Mouse (Mus musculus) intestine, postnatal 0 days (tissue): Measurements from ENCODE around the gene Wbp1. TPM values are rescaled to one million over a fixed set of nuclear protein-coding genes. Genes with fewer than 3 reads are reported as not detected.
A peak's percentile ranks its signal among the peaks of the same experiment; 100 is the strongest.

Experiments used
- ATAC-seq: fragments of 200-750 bp; cut with Nextera tagmentation; 2 replicates; pipeline ENCODE4 v1.8.0; 2017; ENCODE audit warnings: mild to moderate bottlenecking, moderate TSS enrichment, moderate library complexity
- H3K27ac ChIP-seq: fragments of 300-500 bp; sonication (generic); 2 replicates; pipeline ENCODE4 v1.5.1; 2014; ENCODE audit warnings: mild to moderate bottlenecking, low read depth, low read length, moderate library complexity
- H3K27me3 ChIP-seq: fragments of 300-500 bp; sonication (generic); replicated peaks from 2 replicates; pipeline ENCODE4 v1.6.1; 2014; ENCODE audit warnings: low read length, mixed read lengths; ENCODE audit not compliant: control insufficient read depth, insufficient read depth
- H3K36me3 ChIP-seq: fragments of 300-500 bp; sonication (generic); 2 replicates; pipeline ENCODE4 v1.6.1; 2014; ENCODE audit warnings: mild to moderate bottlenecking, moderate library complexity; ENCODE audit not compliant: control insufficient read depth, insufficient read depth
- H3K4me1 ChIP-seq: fragments of 300-500 bp; sonication (generic); replicated peaks from 2 replicates; pipeline ENCODE4 v1.6.1; 2014; ENCODE audit warnings: antibody characterized with exemption, low read length, mixed read lengths; ENCODE audit not compliant: control insufficient read depth, insufficient read depth
- H3K4me2 ChIP-seq: fragments of 300-500 bp; sonication (generic); replicated peaks from 2 replicates; pipeline ENCODE4 v1.6.1; 2014; ENCODE audit warnings: low read depth, mild to moderate bottlenecking, moderate library complexity
- H3K4me3 ChIP-seq: fragments of 300-500 bp; sonication (generic); 2 replicates; pipeline ENCODE4 v1.5.1; 2014; ENCODE audit warnings: low read depth, low read length
- H3K9ac ChIP-seq: fragments of 300-500 bp; sonication (generic); 2 replicates; pipeline ENCODE4 v1.6.1; 2014; ENCODE audit warnings: mild to moderate bottlenecking, low read depth, low read length
- H3K9me3 ChIP-seq: fragments of 300-500 bp; sonication (generic); 2 replicates; pipeline ENCODE4 v1.6.1; 2016; ENCODE audit warnings: mixed run types; ENCODE audit not compliant: control insufficient read depth
- CTCF ChIP-seq: sonication (generic); IDR thresholded peaks from 2 replicates; pipeline ENCODE4 v1.5.1; 2016; ENCODE audit warnings: low read depth, mild to moderate bottlenecking, control low read depth, antibody characterized with exemption, moderate library complexity
- WGBS: fragments of 180-500 bp; shearing (Covaris S2); extraction: QIAGEN DNeasy Blood & Tissue Kit; methylation state at CpG from one replicate; pipeline ENCODE4 v1.1.7; 2014; 5-methylcytosine and 5-hydroxymethylcytosine counted together
- polyA plus RNA-seq: library from polyadenylated mRNA; unstranded; fragments of >200 nt; fragmentation: Nextera tagmentation; extraction: Ambion mirVana; gene quantifications from 2 replicates; pipeline ENCODE4 v1.2.1, GENCODE M21; 2015

Gene Wbp1
- polyA plus RNA-seq, 1 experiment from 2014 or later: 72.7 TPM

GRCm38 (mm10) chr6:83098411-83098810, 22.9 kb downstream of the Wbp1 start:
- Histone ChIP-seq H3K9me3 (no peaks in the 10 kb centered on the region), H3K36me3 (no peaks in the 10 kb centered on the region), H3K4me3 (no peak overlapping the region), H3K27me3 (no peaks in the 10 kb centered on the region), H3K4me1 (peaks cover 6% of the 10 kb centered on the region), H3K4me2 (no peak overlapping the region), H3K27ac (no peak overlapping the region), H3K9ac (no peak overlapping the region)
- no peak for TF ChIP-seq CTCF
- ATAC-seq: no peak
- WGBS: 51% methylated on average over 2 of the region's 2 CpGs

- Histone ChIP-seq H3K4me2 (no peak overlapping the region), H3K9ac (no peak overlapping the region), H3K4me3 (no peak overlapping the region), H3K27ac (no peak overlapping the region), H3K9me3 (no peaks in the 10 kb centered on the region), H3K27me3 (no peaks in the 10 kb centered on the region), H3K4me1 (no peaks in the 10 kb centered on the region), H3K36me3 (no peaks in the 10 kb centered on the region)
- no peak for TF ChIP-seq CTCF
- WGBS: 57% methylated on average over 6 of the region's 6 CpGs
- ATAC-seq: no peak
Observed at GRCm38 (mm10) chr6:83095968-83096367, 25.4 kb downstream of the Wbp1 start.

- Histone ChIP-seq H3K36me3 (no peaks in the 10 kb centered on the region), H3K27ac (no peak overlapping the region), H3K4me2 (no peak overlapping the region), H3K9ac (no peak overlapping the region), H3K27me3 (peaks cover 21% of the 10 kb centered on the region), H3K9me3 (no peaks in the 10 kb centered on the region), H3K4me3 (no peak overlapping the region), H3K4me1 (no peaks in the 10 kb centered on the region)
- WGBS: 25% methylated on average over 6 of the region's 6 CpGs
- ATAC-seq: no peak
- no peak for TF ChIP-seq CTCF
Observed at GRCm38 (mm10) chr6:83092416-83093127, 28.8 kb downstream of the Wbp1 start.

- WGBS: 16% methylated on average over 9 of the region's 9 CpGs
- Histone ChIP-seq H3K4me2 (peak overlapping the region; percentile 55), H3K36me3 (0 out of 2 replicates have a peak, but pooled peaks cover under 1% of the 10 kb centered on the region), H3K4me3 (peak overlapping the region; percentile 32), H3K4me1 (no peaks in the 10 kb centered on the region), H3K9ac (no peak overlapping the region), H3K27me3 (peaks cover 61% of the 10 kb centered on the region), H3K27ac (no peak overlapping the region), H3K9me3 (no peaks in the 10 kb centered on the region)
- TF ChIP-seq CTCF: no peak
- no peak for ATAC-seq
Observed at GRCm38 (mm10) chr6:83087926-83088260, 33.5 kb downstream of the Wbp1 start.

- H3K27me3 ChIP-seq: peaks cover 64% of the 10 kb centered on the region
- H3K27ac ChIP-seq: no peak overlapping the region
- no peak for TF ChIP-seq CTCF
- no peak for ATAC-seq
- WGBS: 3% methylated on average over 46 of the region's 47 CpGs
- no peaks in the 10 kb centered on the region for H3K9me3 ChIP-seq
- H3K9ac ChIP-seq: no peak overlapping the region
- H3K4me2 ChIP-seq: peak overlapping the region; percentile 55
- no peaks in the 10 kb centered on the region for H3K4me1 ChIP-seq
- peak overlapping the region; percentile 32 for H3K4me3 ChIP-seq
- H3K36me3 ChIP-seq: 0 out of 2 replicates have a peak, but pooled peaks cover 6% of the 10 kb centered on the region
Observed at GRCm38 (mm10) chr6:83087205-83087925, 34.0 kb downstream of the Wbp1 start.

- H3K4me2 ChIP-seq: peak within 1 kb of the TSS; percentile 55
- H3K27ac ChIP-seq: no peak within 1 kb of the TSS
- TF ChIP-seq CTCF: no peak
- no peak within 1 kb of the TSS for H3K9ac ChIP-seq
- ATAC-seq: no peak
- H3K36me3 ChIP-seq: peaks cover 14% of the 10 kb centered on the region; the same call in 1 of the 2 replicates
- H3K4me3 ChIP-seq: peak within 1 kb of the TSS; percentile 32; the same call in 1 of the 2 replicates
- peaks cover 64% of the 10 kb centered on the region for H3K27me3 ChIP-seq
- H3K4me1 ChIP-seq: no peaks in the 10 kb centered on the region
- 7% methylated on average over 42 of the region's 42 CpGs for WGBS
- H3K9me3 ChIP-seq: no peaks in the 10 kb centered on the region
Observed at GRCm38 (mm10) chr6:83086121-83087035, 35.0 kb downstream of the Wbp1 start, which contains the start of gene Lbx2. Gene Lbx2, plus strand, starts transcription at chr6:83086367.
